Mouse (Mus musculus) spleen, adult 2 months (tissue): Measurements from ENCODE around the gene Pnkd.

Source experiments
- CTCF ChIP-seq: fragments of 200-500 bp; IDR thresholded peaks from 2 replicates; pipeline ENCODE4 v1.5.1; 2011; ENCODE audit warnings: mild to moderate bottlenecking, inconsistent platforms; ENCODE audit not compliant: insufficient read depth, insufficient read length, insufficient replicate concordance; ENCODE audit errors: extremely low read depth
- POLR2A ChIP-seq: fragments of 200-500 bp; IDR thresholded peaks from 2 replicates; pipeline ENCODE4 v1.6.1; 2011; ENCODE audit warnings: low read depth, low read length, inconsistent platforms

GRCm38 (mm10) chr1:74384525-74384924 lies 99.8 kb downstream of the Pnkd start:
- no peak for TF ChIP-seq POLR2A
- TF ChIP-seq CTCF = no peak
